Mouse (Mus musculus): ENCODE measurements around the gene Lyst. TPM values are rescaled to one million over a fixed set of nuclear protein-coding genes. Genes with fewer than 3 reads are reported as not detected.

Lyst gene
- polyA plus RNA-seq, 1 experiment = 1.6 TPM

DNA sequence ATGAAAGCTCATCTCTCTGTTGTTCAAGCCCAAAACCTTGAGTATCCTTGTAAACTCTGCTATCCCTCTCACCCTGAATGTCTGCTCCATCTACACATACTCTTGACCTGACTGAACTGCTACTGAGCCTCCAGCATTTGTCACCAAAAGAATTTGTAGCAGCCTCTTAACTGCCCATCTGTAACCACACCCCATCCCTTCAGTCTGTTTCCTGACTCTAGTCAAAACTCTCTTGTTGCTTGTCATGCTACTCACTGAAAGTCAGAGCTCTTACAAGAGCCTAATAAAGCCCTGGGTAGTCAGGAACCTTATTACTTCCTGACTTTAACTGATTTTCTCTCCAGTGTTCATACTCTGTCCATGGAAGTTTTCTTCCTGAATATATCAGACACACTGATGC is 133.6 kb downstream of the Lyst start:
- H3K36me3 ChIP-seq (ENCODE audit: control insufficient read depth, insufficient read depth, low read length) = peaks cover 5% of the 10 kb centered on the region
- no peak overlapping the region for H3K27ac ChIP-seq (ENCODE audit: insufficient read depth, low read depth, low read length)
- H3K27me3 ChIP-seq (ENCODE audit: control insufficient read depth, insufficient read depth, low read length) = no peaks in the 10 kb centered on the region
- H3K4me1 ChIP-seq (ENCODE audit: control insufficient read depth, insufficient read depth, insufficient read length, low read length) = no peaks in the 10 kb centered on the region
- no peak overlapping the region for H3K4me3 ChIP-seq (ENCODE audit: low read depth, low read length)
- TF ChIP-seq CTCF (IDR thresholded peaks at IDR 0.05; ENCODE audit: extremely low read depth, insufficient read length, insufficient replicate concordance, low read depth, low read length) (no peak), POLR2A (IDR thresholded peaks at IDR 0.05; ENCODE audit: low read depth, low read length) (no peak)

DNA sequence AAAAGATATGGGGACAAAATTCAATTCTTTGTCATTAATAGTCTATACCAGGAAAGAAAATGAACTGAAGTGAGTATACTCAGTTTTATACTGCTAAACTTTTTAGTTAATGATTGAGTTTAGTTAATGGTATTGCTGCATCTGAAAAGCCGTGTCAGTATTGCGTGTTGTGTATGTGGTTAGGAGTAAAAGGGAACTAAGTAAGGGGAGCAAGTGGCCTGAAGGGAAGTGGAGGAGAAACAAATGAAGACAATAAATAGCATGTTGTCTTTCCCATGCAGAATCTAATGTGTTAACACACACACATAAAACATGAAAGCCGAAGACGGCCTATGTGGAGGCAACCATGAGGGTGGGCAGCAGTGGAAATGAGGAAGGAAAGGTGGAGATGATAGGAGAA is 149.0 kb downstream of the Lyst start:
- Histone ChIP-seq H3K36me3 (ENCODE audit: control insufficient read depth, insufficient read depth, low read length) (peaks cover 14% of the 10 kb centered on the region), H3K27ac (ENCODE audit: insufficient read depth, low read depth, low read length) (no peak overlapping the region), H3K27me3 (ENCODE audit: control insufficient read depth, insufficient read depth, low read length) (no peaks in the 10 kb centered on the region), H3K4me3 (ENCODE audit: low read depth, low read length) (no peak overlapping the region), H3K4me1 (ENCODE audit: control insufficient read depth, insufficient read depth, insufficient read length, low read length) (no peaks in the 10 kb centered on the region)
- WGBS = 91% methylated on average over 4 of the region's 4 CpGs
- TF ChIP-seq POLR2A (IDR thresholded peaks at IDR 0.05; ENCODE audit: low read depth, low read length) (no peak), CTCF (IDR thresholded peaks at IDR 0.05; ENCODE audit: extremely low read depth, insufficient read length, insufficient replicate concordance, low read depth, low read length) (no peak)

DNA sequence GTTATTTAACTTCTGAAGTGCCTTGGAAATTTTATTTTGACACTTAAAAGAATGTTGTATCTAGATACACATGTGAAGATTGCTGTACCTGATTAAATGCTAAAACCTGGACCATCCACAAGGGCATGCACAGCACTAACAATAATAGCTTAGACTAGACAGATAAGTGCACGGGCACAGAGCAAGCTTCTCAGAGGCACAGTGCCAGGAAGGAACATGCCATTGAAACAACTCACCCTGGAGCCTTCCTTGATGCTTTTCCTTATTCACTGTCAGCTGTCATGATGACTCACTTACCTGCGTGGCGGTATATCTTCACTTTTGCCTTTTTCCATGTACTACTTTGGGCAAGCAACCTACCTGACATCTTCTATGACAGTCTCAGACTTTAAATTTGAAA is 155.7 kb downstream of the Lyst start:
- Histone ChIP-seq H3K27me3 (ENCODE audit: control insufficient read depth, insufficient read depth, low read length) (no peaks in the 10 kb centered on the region; the same call in 1 of the 2 replicates), H3K36me3 (ENCODE audit: control insufficient read depth, insufficient read depth, low read length) (peaks cover 15% of the 10 kb centered on the region), H3K4me3 (ENCODE audit: low read depth, low read length) (no peak overlapping the region), H3K27ac (ENCODE audit: insufficient read depth, low read depth, low read length) (no peak overlapping the region), H3K4me1 (ENCODE audit: control insufficient read depth, insufficient read depth, insufficient read length, low read length) (no peaks in the 10 kb centered on the region)
- TF ChIP-seq CTCF (IDR thresholded peaks at IDR 0.05; ENCODE audit: extremely low read depth, insufficient read length, insufficient replicate concordance, low read depth, low read length) (no peak), POLR2A (IDR thresholded peaks at IDR 0.05; ENCODE audit: low read depth, low read length) (no peak)
- 50% methylated on average over 3 of the region's 3 CpGs for WGBS

- H3K27ac ChIP-seq (ENCODE audit: insufficient read depth, low read depth, low read length) = no peak overlapping the region
- no peaks in the 10 kb centered on the region for H3K27me3 ChIP-seq (ENCODE audit: control insufficient read depth, insufficient read depth, low read length)
- TF ChIP-seq POLR2A (IDR thresholded peaks at IDR 0.05; ENCODE audit: low read depth, low read length) (no peak), CTCF (IDR thresholded peaks at IDR 0.05; ENCODE audit: extremely low read depth, insufficient read length, insufficient replicate concordance, low read depth, low read length) (no peak)
- H3K4me1 ChIP-seq (ENCODE audit: control insufficient read depth, insufficient read depth, insufficient read length, low read length) = no peaks in the 10 kb centered on the region
- no peak overlapping the region for H3K4me3 ChIP-seq (ENCODE audit: low read depth, low read length)
- H3K36me3 ChIP-seq (ENCODE audit: control insufficient read depth, insufficient read depth, low read length) = peaks cover 10% of the 10 kb centered on the region
Measured at GRCm38 (mm10) chr13:13775778-13776494, 185.7 kb downstream of the Lyst start.

DNA sequence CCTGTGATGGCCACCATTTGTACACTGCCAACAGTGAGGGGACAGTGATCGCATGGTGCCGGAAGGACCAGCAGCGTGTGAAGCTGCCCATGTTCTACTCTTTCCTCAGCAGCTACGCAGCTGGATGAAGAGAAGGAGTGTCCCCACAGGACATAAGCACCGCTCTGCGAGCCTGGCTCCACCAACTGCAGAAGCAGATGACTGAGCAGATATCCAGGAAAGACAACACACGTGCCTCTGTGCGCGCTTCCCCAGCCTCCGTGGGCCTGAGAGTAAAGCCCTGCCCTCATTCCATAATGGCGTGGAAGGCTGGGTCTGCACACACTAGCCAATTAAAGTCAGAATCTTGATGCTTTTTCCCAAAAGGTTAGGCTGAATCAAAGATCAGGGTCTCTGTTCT is 186.9 kb downstream of the Lyst start:
- H3K27me3 ChIP-seq (ENCODE audit: control insufficient read depth, insufficient read depth, low read length) = no peaks in the 10 kb centered on the region
- H3K27ac ChIP-seq (ENCODE audit: insufficient read depth, low read depth, low read length) = no peak overlapping the region
- WGBS = 94% methylated on average over 11 of the region's 11 CpGs
- no peaks in the 10 kb centered on the region for H3K4me1 ChIP-seq (ENCODE audit: control insufficient read depth, insufficient read depth, insufficient read length, low read length)
- H3K36me3 ChIP-seq (ENCODE audit: control insufficient read depth, insufficient read depth, low read length) = peaks cover 10% of the 10 kb centered on the region
- TF ChIP-seq POLR2A (IDR thresholded peaks at IDR 0.05; ENCODE audit: low read depth, low read length) (no peak), CTCF (IDR thresholded peaks at IDR 0.05; ENCODE audit: extremely low read depth, insufficient read length, insufficient replicate concordance, low read depth, low read length) (no peak)
- H3K4me3 ChIP-seq (ENCODE audit: low read depth, low read length) = no peak overlapping the region

GRCm38 (mm10) chr13:13777696-13778095 is 187.5 kb downstream of the Lyst start:
- Histone ChIP-seq H3K4me1 (ENCODE audit: control insufficient read depth, insufficient read depth, insufficient read length, low read length) (no peaks in the 10 kb centered on the region), H3K27me3 (ENCODE audit: control insufficient read depth, insufficient read depth, low read length) (no peaks in the 10 kb centered on the region), H3K4me3 (ENCODE audit: low read depth, low read length) (no peak overlapping the region), H3K36me3 (ENCODE audit: control insufficient read depth, insufficient read depth, low read length) (peaks cover 10% of the 10 kb centered on the region), H3K27ac (ENCODE audit: insufficient read depth, low read depth, low read length) (no peak overlapping the region)
- TF ChIP-seq CTCF (IDR thresholded peaks at IDR 0.05; ENCODE audit: extremely low read depth, insufficient read length, insufficient replicate concordance, low read depth, low read length) (no peak), POLR2A (IDR thresholded peaks at IDR 0.05; ENCODE audit: low read depth, low read length) (no peak)
- 94% methylated on average over 8 of the region's 8 CpGs for WGBS

DNA sequence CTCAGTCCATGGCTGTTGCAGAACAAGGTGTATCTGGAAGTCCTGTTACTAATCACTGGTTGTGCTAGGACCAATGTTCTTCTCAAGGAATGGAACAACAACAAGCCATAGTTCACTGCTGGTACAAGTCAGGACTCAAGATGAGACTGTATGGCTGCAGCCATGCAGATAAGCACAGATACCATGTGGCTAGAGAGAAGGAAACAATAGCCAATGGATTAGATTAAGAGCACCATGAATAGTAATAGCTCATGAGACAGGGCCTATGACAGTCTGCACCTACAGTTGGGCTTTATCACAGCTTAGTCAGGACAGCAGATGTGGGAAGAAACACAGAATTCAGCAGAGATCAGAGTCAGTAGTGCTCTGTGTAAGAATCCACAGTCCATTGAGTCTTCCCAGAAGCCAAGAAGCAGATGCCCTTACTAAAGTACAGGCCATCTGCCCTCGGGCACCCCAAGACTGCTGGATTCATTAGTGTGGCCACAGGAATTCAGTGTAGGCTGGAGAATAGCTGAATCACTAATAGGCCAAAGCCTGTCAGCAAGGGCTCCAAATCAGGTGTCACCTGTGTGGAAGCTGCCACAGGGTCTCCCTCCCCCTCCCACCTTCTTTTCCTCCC is 188.8 kb downstream of the Lyst start:
- peaks cover 10% of the 10 kb centered on the region for H3K27me3 ChIP-seq (ENCODE audit: control insufficient read depth, insufficient read depth, low read length)
- TF ChIP-seq POLR2A (IDR thresholded peaks at IDR 0.05; ENCODE audit: low read depth, low read length) (no peak), CTCF (IDR thresholded peaks at IDR 0.05; ENCODE audit: extremely low read depth, insufficient read length, insufficient replicate concordance, low read depth, low read length) (no peak)
- H3K27ac ChIP-seq (ENCODE audit: insufficient read depth, low read depth, low read length) = no peak overlapping the region
- H3K36me3 ChIP-seq (ENCODE audit: control insufficient read depth, insufficient read depth, low read length) = peaks cover 10% of the 10 kb centered on the region
- WGBS = 89% methylated on average over 1 of the region's 1 CpGs
- H3K4me1 ChIP-seq (ENCODE audit: control insufficient read depth, insufficient read depth, insufficient read length, low read length) = peaks cover 3% of the 10 kb centered on the region; the same call in 1 of the 2 replicates
- no peak overlapping the region for H3K4me3 ChIP-seq (ENCODE audit: low read depth, low read length)

All from small intestine, adult 2 months (tissue).